Mouse (Mus musculus) right cerebral cortex, postnatal 25 days (tissue): ENCODE data around the gene Fam20b.
"Not testable (repeated sequence)": the region's sequence is repeated elsewhere in the genome, so short reads cannot be mapped to it uniquely, and the experiment has no call there.

Source experiments
- DNase-seq: peaks from one replicate; pipeline ENCODE4 v3.0.0; 2022

The Fam20b gene

GRCm38 (mm10) chr1:156669208-156669983, 49.5 kb downstream of the Fam20b start:
- no peak for DNase-seq

- DNase-seq, result no peak
Observed at GRCm38 (mm10) chr1:156668602-156669001, 50.3 kb downstream of the Fam20b start.

GRCm38 (mm10) chr1:156667141-156667926, 51.6 kb downstream of the Fam20b start:
- peak; percentile 30 for DNase-seq

DNA sequence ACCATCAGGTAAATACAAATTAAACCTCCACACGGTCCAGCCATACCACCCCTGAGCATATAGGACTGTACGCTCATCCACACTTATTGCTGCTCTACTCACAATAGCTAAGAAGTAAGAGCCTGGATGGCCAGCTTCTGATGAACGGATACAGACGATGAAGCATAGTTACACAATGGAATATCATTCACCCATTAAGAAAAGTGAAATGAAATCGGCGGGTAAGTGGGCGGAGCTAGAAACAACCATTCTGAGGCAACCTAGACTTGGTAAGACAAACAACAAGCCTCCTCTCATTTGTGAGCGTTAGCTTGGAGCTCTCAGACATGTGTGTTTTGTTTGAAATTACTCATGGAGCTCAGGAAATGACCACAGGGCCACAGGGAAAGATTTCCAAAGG, 53.1 kb downstream of the Fam20b start:
- no peak for DNase-seq

GRCm38 (mm10) chr1:156660660-156661236, 58.1 kb downstream of the Fam20b start:
- DNase-seq, result not testable (repeated sequence)

GRCm38 (mm10) chr1:156659906-156660659, 58.8 kb downstream of the Fam20b start:
- DNase-seq, result no peak

DNA sequence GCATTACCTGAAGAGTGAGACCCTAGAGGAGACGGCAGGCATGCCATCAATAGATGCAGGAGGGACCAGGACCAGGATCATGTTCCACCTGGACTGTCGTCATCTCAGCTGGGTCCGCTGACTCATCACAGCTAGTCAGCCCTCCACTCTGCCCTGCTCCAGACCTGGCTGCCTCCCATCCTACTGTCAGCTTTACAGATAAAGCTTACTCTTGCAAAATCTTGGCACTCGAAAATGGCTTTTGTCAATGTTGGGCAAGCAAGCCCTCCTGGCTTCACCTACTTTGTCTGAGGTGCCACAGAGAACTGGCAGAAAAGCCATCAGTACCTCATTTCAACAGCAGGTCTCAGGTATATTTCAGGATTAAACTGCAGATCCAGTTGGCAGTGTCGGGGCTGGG, 60.2 kb downstream of the Fam20b start:
- DNase-seq, result no peak

DNA sequence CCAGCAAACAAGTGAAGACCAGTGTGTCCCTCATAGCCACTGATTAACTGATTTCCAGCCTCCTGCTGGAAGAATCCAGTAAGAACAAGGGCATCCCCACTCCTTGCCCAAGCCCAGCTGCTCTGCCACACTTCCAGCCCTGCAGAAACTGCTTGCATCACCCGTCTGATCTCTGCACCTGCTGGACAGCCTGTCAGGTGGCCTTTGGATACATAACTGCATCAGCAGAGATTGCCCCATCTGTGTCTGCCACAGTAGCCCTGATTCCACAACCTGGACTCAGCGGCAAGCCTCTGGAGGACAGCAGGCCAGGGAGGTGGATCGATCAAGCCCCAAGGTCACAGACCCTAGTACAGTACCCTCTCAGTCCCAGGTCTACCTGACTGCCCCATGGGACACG, 61.4 kb downstream of the Fam20b start:
- DNase-seq, result no peak

DNA sequence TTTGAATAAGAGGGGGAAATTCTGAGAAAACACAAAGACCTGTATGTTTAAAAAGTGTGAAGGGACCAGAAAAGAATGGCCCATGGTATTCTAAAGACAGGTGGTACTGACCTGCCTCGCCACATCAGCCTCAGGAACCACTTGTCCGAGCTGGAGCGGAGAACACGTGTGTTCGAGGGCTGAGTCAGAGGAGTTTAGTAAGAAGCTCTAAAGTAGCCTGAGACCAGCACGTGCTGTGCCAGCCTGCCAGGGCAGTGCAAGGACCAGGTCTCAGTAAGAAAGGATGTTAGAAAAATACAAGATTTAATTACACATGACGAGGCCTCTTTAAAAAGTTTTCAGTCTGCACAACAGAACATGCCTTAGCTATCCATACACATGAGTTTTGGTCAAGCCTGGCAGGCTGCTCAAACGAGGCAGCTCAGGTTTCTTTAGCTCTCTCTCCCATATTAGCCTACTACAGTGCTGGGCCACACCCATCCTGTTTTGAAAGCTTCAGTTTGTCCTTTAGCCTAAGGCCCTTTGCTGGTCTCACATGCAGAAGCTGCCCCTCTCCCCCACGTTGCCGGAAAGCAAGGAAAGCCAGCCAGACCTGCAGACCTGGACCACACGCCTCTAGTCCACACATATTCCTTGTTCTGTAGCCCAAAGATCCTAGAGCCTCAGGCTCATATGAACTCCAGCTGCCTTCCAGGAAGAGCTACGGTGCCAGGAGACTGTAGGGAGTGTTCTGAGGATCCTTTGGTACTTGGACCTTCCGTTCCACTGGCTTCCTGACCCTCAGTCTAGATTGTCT, 64.0 kb downstream of the Fam20b start:
- no peak for DNase-seq

DNA sequence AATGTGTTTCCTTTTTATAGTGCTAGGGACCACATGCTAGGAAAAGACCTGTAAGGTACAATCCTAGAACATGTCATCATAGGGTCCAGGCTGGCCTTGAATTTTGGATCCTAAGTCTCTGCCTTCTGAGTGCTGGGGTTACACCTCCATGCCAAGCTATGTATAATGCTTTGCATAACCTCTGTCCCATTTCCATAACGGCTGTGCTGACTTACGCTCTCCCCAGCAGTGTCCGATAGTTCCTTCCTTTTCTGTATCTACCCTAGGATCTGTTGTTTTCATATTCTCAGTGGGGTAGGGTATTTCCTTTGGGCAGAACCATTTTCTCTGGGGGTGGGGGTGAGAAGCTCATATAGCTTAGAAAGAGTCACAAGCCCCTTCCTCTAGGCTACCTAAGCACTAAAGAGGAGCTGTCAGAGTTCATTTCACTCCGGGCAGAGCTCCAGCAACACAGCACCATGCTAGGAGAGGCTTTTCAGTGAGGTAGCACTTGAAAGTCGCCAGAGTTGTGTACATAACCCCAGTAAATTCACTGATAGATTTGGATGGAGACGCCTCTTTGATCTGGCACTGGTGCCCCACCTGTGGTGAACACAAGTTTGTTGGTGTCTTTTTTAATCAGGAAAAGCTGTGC, 66.6 kb downstream of the Fam20b start:
- no peak for DNase-seq

- DNase-seq, result no peak
Observed at GRCm38 (mm10) chr1:156650631-156651030, 68.3 kb downstream of the Fam20b start.

DNA sequence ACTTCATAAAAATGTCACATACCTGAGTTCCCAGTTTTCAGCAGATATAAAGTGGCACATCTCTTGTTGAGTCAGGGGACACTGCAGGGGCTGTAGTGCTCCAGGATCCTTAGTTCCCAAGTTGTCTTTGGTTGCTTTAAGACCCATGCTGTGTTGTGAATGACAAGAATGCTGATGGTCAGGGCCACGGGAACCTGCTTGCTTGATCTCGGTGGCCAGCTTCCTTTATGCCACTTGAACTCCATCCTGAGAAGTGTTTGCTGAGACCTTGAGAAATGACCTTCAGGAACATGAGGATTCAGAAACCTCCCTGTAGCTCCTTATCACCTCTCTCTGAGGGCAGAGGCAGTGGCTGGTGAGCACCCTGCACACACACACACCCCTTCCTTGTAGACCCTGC, 70.2 kb downstream of the Fam20b start:
- no peak for DNase-seq

DNA sequence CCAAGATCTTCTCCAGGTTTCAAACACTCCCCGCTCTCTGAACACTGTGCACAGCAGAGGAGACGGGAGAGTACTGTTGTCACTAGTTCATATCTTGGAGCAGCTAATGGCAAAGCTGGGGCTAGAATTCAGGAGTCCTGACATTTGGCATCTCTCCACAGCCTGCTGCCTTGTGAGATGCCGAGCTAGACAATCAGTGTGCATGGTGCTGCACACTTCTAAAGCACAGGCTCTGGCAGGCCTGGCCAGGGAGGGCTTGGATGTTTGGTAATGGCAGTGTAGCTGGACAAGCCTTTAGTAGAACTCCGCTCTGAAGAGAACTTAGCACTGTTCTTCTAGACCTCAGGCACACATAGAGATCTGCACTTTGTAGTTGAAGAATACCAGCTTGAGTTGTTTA, 72.9 kb downstream of the Fam20b start:
- DNase-seq, result no peak

GRCm38 (mm10) chr1:156644780-156645523, 73.9 kb downstream of the Fam20b start:
- DNase-seq, result no peak

DNA sequence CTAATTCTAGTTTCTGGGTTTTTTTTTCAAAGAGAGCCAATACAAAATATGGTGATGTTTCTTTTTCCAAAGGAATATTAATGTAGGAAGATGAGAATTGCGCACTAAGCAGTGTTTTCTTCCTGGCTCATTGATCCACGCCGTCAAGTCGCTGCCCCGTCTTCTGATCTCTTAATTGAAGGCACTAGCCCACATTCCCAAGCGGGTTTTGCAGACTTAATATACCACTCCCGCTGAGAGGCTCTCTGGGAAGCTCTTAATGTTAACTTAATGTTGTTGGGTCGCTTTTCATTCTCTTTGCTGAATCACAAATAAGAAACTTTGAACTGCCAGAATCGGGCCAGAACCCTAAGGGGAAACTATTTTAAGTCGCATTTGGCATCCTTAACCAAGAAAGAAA, 74.8 kb downstream of the Fam20b start:
- DNase-seq, result no peak

- DNase-seq, result no peak
Observed at GRCm38 (mm10) chr1:156642813-156643212, 76.1 kb downstream of the Fam20b start.

- no peak for DNase-seq
Observed at GRCm38 (mm10) chr1:156641808-156642207, 77.1 kb downstream of the Fam20b start.

DNA sequence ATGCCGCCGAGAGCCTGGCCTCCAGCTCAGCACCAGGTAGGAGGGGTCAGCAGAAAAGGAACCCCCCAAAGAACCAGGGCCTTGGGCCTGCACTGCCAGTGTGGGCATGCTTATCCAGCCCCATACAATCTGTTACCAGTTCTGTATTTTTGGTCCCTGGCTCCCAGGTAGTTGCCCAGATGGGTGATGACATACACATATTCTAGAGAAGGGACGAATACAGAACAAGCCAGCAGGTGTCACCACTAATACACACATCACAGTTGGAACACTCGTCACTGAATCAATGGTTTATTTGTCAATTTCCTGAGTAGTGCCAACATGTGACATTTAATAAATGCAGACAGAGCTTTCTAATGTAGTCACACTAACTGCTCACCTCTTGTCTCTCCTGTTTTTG, 78.3 kb downstream of the Fam20b start:
- no peak for DNase-seq

DNA sequence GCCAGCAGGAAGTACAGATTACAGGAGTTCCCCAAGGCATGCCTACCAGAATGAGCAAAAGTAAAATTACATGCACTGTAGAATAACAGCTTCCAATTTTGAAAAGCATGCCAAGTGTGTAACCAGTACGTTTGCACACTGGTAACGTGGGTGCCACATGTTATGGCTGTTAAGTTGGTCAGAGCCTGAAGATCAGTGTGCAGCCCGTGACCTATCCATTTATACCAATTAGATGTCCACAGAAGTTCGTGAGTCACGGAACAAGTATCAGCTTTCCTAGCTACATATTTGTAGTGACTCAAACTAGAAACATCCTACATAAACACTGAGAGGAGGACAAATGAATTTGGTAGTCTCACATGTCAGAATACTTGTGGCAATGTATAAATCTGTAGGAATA, 79.4 kb downstream of the Fam20b start:
- DNase-seq, result no peak

DNA sequence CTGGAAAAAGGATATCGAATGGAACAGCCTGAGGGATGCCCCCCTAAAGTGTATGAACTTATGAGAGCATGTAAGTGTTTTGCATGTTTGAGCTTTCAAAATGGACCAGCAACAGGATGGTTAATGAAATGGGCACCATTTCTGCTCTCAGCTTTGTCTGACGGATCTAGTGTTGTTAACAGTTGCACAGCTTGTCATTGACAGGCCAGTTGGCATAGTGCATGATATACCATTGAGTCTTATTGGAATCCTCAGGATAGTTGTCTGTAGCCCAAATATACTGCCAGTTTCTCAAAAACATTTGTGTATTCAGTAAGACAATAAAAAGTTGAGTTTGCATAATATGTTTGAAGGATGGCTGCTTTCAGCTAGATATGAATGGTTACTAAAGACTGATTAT, 83.7 kb downstream of the Fam20b start:
- DNase-seq, result no peak

GRCm38 (mm10) chr1:156633095-156633494, 85.8 kb downstream of the Fam20b start:
- no peak for DNase-seq
